Mouse (Mus musculus) kidney, postnatal 4 days (tissue): Measurements from ENCODE around the gene Zfp593.

Source experiments
- DNase-seq, 2 experiments: peaks; one replicate each; pipeline ENCODE4 v3.0.0; 2021; ENCODE audit warnings: mixed read lengths in 2 of 2

The Zfp593 gene

DNA sequence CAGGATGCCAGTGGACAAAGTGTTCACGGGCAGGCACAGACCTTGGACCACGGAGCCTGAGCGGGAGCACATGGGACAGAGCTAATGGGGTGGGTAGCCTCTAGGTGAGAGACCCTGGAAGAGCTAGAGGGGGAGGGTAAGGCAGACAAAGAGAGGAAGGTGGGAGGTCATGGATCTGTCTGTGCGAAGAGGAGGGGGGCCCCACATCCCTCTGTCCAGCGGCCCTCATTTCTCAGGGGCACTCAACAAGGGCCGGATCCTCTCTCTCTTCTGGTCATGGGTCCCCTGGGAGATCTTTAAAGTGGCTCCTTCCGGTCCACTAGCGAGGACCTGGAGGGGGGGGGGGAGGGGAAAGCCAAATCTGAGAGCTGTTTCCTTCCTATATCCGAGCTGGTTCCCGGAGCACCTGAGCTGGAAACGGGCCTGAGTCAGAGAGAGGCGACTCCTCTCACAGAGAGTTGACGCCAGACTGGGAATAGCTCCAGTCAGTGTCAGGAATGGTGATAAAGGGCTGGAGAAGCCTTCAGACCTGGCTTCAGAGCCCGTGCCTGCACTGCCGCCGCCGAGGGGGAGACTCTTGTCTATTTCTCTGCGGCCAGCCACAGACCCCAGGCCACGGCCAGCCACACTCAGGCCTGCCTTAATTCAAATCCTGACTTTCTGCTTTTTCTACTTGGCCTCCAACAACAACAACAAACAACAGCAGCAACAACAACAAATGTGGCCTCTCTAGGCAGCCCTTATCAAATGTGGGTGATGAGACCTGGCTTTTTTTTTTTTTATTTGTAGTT lies 11.2 kb upstream of the Zfp593 start:
- DNase-seq = peak; percentile 35 to 54

DNA sequence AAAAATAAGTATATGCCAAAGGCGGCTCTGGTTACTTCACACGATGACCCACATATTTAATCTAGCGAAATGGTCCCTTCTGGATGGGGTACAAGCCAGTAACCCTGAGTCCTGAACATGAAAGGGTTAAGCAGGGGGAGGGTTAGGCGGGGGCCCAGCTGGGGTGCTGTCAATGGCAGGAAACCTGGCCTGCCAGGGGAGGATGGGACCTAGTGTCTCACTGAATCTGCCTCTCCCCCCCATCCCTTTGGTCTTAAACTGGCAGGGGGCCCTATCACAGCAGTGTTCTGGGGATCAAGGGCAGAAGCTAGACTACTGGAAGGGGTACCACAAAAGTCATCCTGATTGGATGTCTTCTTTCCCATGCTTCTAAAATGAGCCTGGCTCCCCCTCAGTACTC lies 10.5 kb upstream of the Zfp593 start:
- peak; percentile 28 to 56 for DNase-seq

DNA sequence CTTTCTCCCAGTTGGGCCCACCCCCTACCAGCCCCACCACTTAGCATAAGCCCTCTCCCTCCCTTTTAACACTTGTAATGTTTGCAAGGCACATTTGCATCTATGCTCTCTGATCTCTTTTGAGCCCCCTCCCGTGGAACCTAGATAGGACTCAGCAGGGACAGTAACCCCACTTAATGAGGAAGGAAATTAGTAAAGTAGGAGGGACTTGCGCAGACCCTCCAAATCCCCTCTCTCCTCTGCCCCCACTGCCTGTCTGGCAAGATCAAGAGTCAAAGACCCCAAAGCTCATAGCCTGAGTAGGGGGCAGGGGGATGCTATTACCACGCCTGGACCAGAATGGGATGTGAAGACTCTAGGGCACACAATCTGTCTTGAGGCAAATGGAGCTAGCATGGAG lies 9.4 kb upstream of the Zfp593 start:
- DNase-seq = no peak

DNA sequence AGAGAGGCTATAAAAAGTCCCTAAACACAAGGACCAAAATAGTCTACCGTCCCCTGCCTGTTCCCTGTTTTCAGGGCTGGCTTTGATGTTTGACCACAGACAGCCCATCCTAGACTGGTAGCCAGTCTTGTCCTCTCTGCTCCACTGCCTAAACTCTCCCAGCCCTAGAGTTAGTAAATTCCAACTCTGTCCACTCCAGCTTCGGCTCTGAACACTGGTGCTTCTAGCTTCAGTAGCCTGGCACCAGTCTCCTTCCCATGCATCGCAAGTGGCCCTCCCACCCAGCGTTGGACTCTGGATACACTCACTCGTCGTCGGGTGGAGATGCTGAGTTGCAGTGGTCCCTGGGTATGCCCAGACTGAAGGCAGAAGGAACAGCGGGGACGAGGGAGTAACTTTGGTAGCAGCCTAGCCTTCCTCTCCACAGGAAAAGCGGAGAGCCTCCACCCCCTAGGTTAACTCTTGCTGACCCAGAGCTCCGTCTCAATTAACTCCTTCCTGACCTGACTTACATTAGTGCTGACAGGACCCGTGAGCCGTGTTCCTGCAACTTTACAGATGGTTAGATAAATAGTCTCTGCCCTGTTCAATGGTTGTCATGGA lies 8.4 kb upstream of the Zfp593 start, which contains the start of gene Grrp1:
TSS of gene Grrp1 (minus strand) at position 385 of the 603 bp plus-strand sequence.
- DNase-seq = peak; percentile 49 to 64

DNA sequence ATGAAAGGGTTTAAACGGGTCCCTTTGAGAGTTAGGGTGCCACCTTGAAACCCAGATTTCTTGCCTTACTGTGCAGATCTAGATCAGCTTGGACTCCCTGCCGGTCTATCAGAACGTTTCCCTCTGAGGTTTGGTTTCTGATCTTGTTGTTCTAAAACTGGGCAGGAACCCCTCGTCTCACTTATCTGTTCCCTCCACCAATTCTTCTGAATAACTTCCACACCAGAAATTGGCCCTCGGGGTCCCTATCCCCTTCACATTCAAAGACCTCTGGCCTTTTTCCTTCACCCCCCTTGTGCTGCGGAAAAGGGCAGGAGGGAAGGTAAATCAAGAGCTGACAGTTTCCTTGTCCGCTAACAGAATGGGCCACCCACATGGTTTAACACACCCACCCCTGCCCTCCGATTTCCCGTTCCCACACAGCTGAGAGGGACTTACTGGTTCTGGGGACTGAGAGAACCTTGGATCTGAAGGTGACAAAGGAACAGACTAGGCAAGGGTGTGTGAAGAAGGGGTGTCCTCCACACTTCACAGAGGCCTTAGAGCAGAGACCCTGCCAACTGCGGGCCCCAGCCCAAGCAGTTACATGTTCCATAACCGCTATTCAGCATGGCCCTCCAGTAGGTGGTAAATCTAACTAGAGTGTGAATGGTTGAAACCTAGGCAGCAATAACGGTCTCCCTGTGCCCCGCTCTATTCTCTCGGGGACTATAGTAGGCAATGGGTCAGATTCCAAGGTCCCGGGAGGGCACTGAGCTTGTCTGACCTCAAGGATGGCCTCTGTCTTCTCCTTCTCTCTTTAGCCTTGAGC lies 7.7 kb upstream of the Zfp593 start:
- DNase-seq = peak in 1 of 2 experiments; percentile 55

DNA sequence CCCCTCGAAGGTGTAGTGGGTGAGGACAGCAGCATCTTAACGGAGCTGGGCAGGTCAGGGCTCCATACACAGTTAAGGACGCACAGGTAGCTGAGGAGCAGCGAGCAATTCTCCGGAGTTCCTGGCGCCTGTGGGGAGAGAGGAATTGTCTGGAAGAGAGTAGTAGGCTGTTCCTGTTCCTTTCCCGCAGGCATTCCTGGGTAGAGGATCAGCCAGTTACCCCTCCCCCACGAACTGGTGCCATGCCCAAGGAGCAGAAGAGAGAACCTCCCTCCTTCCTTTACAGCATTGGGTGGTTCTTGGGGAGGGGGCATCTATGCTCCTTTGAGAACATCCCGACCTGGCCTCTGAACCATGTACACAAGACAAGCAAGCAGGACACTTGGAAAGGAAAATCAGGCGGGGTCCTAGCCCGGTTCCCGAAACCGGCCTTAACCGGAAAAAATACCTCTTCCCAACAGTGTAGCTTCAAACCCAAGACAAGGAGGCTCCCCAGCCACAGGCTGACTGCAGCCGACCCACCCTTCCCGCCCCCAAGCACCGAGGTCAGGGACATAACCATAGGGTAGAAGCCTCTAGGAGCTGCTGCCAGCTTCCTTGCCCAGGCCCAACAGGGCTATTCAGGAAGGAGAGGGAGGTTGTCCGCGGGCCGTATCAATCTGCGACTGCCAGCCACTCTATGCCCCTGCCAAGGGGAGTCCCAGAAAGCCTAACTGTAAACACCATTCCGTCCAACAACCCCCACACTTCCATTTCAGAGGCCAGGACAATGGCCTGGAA lies 6.9 kb upstream of the Zfp593 start:
- peak in 1 of 2 experiments; percentile 54 for DNase-seq

DNA sequence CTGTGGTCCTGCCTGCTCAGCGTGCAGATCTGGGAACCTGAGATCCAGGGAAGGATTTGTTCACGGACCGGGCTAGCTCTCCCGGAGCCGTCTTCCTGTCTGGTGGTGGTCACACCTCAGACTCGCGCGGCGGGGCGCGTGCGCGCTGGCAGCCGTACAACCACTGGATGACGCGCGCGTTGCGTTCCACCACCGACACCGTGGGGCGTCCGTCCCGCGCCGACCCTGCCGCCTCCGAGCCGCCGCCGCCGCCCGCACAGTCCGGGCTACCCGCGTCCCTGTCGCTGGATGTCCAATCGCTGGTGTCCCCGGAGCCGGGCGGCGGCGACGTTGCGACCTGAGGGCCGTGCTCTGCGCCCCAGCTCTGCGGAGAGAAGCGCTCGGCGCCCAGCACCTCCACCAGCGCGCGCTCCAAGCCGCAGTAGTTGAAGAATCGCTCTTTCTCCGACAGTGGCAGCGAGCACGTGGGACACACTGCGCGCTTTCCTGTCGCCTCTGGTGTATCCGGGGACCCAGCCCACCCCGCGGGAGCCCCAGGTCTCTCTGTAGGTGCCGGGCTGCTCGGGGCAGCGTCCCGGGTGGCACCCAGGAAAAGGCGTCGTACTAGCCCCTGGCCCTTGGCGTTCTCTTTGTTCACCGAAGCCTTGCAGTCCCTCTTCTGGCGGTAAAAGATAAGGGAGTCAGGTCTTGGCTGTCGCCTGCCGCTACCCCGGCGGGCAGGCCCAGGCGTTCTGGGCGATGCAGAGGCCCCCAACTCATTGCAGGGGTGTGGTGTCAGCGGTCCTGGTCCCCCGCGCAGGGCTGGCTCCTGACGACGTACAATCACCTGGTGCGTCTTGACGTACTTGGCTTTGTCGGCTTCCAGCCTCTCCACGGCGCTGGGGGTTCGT lies 6.1 kb upstream of the Zfp593 start:
- peak; percentile 49 to 62 for DNase-seq

DNA sequence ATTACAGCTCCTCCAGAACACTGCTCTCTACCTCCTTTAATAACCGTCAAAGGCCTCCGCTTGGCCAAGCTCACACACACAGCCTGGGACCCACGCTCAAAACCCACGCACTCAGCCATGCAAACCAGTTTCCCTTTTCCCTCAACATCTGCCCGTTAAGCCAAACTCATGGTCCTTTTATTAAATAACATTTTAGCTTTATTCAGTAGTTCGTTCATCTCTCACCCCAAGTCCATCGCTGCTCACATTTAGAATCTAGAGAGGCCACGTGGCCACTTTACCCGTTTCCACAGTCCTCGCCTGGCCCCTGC lies 5.5 kb upstream of the Zfp593 start:
- DNase-seq = no peak

DNA sequence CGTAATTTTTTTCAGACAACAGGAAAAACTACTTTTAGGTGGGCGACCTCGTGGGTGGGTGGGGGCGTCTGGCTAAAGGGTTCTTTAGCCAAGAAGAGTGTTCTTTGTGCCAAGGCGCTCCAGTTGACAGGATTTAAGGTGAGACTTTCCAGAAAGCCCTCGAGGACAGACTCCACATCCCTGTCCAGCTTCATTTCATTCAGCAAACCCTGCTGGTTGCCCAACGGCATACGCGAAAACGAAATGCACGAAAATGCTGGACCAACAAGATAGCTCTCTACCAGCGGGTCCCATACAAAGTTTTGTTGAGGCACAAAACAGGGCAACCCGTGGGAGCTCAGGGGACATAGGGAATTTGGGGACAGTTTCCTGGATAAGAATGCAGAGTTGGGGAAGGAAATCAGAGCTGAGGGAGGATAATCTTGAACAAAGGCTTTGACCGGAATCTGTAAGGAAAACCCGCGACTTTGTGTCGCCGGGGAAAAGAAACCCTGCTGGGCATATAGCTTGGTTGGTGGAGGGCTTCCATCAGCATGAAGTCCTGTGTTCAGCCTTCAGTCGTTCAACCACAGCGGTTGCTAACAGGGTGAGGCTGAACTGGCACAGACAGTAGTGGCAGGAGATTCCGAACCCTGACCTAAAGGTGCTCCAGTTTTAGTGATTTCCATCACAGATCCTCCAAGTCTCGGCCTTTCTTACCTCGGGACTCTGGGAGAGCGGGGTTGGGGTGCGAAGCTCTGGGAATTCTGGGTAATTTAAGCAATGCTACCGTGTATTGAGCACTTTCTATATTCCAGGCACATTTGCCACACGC lies 4.9 kb upstream of the Zfp593 start:
- DNase-seq = peak in 1 of 2 experiments; percentile 24

DNA sequence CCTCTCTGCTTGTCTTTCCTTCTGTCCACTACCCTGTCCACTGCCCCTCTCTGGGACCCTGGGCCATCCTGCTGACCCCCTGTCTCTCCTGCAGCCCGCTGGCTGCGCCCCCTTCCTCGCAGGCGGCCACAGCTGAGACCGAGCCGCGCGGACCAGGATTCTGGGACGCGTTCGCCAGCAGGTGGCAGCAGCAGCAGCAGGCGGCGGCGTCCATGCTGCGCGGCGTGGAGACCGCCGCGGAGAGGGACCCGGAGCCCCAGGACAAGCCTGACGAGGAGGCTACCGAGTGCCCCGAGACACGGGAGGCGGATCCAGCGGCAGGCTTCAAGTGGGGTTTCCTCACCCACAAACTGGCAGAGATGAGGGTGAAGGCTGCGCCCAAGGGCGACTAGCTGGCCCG lies 4.3 kb upstream of the Zfp593 start:
- DNase-seq = peak; percentile 90 to 91

DNA sequence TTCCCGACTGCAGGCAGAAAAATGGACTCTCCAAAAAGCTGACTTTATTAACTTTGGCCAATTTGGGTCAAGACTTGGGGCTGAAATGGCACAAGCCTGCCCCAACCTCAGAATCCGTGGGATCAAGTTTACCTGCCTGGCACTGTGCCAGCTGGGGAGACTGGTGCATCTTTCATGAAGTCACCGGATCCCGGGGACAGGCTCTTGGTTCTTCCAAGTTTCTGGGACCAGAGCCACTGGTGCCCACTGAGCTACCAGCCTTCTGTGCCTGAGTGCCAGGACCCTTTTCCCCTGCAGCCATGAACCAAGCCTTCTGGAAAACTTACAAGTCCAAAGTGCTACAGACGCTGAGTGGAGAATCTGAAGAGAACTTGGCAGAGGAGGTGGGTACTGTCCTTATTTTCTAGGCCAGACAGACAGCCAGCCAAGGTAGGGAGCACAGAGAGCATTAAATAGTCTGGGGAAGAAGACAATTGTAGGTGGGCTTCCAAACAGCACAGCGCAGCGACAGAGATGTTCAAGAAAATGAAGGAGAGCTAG lies 1.4 kb upstream of the Zfp593 start, which contains the start of gene Gm30191:
TSS of gene Gm30191 (plus strand) at position 217 of the 540 bp plus-strand sequence.
- no peak for DNase-seq

DNA sequence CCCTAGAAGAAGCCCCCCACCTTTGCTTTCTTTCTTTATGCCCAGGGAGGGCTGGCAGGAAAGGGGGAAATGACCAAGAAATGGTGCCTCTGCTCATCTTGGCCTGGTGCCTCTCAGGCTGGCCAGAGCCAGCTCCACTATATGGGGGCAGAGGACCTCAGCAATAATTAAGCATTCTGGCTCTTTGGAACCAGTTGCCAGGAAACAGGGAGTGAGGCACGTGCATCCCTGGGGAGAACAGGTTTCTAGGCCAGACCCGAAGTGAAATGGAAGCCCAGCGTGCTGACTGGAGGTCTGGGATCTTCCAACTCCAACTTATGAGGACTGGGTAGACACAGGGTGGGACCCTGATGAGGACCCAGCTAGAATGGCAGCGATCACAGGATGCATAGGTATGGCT lies 864 bp upstream of the Zfp593 start:
- peak in 1 of 2 experiments; percentile 26 for DNase-seq

DNA sequence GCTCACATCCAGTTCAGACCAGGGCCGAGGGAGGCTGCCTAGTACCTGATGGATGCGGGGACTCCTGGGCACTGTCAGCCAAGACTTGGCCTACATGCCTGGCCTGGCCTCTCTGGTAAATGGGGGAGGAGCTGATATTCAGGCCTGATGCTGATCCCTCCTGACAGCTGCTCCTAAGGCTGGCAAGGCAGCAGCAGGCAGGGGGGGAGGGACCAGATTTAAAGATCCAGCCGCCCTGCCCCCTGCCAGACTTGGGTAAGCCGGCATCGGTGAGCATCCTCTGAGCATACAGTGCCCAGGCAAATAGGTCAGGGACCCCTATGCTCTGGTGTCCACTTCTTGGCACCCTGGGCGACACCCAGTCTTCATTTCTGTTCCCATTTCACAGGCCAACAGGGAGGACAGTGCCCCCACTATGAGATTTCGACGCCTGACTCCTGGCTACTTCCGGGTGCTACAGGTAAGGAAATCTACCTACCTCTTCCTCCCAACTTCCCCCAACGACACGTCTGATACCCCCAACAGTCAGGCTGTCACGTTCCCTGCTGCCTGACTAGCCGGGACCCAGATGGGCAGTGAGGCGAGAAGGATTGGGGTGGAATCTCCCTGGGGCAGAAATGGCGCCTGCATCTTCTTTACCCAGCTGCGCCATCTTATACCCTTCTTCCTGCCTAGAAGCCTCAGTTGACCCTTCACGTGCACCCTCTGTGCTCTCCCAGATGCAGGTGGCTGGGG lies 1.7 kb downstream of the Zfp593 start, which contains the start of gene E130218I03Rik:
TSS of gene E130218I03Rik (plus strand) at position 147 of the 735 bp plus-strand sequence.
- DNase-seq = no peak

DNA sequence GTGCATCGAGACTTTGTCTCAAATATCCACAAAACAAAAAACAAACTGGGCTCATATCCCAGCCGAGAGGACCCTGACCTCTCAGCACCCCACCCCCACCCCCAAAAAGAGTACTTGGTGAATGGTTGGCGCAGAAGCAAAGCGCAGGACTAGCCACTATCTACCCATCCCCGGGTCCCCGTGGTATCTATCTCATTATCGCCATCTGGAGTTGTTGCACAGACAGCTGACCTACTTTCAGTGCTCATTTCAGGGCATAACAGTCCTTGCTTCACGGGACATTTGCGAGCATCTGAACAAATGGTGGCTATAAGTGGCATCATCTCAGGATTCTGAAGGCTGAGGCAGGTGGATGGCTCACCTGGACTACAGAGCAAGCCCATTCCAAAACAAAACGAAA lies 6.7 kb downstream of the Zfp593 start:
- no peak for DNase-seq

DNA sequence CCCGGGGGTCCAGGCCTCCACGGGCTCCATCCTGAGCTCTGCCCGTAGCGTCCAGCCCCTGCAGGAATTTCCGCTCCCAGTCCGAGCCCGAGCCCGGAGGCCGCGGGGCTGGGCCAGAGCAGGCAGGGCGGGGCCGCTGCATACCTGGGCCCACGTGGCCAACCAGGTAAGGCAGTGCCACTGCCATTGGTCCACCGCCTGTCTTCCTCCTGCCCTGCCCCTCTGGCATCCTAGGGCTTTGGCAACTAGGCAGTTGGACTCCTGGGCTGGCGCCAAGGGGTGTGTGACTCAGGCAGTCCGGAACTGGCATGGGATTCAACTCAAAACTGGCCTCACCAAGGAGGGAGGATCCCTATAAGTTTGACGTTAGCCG lies 7.1 kb downstream of the Zfp593 start, which contains the start of gene Cnksr1:
TSS of gene Cnksr1 (minus strand) at position 121 of the 373 bp plus-strand sequence.
- peak; percentile 80 to 89 for DNase-seq

DNA sequence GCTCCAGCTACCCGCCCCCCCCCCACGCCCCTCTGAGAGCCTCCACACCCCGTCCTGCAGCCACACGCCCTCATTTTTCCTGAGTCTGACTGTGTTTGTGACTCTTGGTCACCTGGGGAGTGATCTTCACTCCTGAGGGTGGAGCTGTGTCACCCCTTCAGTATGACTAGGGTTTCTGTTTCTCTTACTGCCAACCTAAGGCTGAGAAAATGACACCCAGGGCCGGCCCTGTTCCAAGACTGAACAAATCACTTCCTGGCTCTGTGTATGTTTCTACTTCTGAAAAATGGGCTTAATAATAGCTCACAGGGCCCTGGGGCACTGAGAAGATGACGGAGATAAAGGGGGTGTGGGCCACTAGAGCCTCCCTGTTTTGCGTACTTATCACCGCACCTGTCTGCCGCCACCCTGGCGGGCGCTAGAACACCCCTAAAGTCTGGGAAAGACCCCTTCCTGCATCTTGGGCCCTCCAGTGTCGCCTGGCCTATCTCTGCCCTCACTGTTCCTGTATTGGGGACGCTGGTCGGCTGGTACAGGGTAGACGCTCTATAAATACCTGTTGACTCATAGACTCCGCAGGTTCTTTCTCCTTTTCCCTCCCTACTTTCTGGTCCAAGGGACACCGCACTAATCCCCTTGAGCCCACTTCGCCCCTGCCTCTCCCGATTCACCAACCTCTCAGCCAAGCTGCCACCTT lies 7.7 kb downstream of the Zfp593 start:
- no peak for DNase-seq

DNA sequence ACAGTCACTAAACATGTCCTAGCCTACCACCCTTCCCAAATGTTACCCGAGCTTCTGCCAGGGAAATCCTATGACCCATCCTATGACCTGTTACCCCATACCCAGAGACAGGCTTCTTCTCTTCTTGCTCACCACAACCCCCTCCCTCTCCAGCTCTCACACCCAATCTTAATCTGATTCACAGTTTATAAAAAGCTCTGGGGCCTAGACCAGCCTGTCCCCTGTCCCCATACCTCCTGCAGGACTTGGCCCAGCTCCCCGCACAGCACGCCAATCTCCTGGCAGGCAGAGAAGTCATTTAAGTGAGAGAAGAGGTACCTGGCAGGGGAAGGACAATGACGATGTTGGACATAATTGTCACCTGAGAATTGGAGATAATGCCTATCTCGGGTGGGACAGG lies 10.5 kb downstream of the Zfp593 start:
- DNase-seq = no peak

DNA sequence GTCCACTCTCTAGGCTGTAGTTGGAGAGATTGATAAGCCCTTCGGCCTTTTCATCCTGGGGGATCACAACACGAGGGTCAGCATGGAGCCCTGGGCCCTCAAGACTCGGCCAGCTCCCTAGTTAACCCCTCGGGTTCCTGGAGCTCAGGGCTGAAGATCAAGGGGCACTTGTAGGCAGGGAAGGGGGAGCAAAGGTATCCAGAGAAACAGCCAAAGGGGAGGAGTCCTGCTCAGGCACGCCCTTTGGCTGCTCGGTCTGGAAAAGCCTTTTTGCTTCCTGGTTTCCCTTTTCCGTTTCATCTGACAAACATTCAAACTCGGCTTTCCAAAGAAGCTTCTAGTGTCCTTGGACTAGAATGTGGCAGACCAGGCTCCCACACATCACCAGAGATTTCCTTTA lies 15.0 kb downstream of the Zfp593 start:
- no peak for DNase-seq

DNA sequence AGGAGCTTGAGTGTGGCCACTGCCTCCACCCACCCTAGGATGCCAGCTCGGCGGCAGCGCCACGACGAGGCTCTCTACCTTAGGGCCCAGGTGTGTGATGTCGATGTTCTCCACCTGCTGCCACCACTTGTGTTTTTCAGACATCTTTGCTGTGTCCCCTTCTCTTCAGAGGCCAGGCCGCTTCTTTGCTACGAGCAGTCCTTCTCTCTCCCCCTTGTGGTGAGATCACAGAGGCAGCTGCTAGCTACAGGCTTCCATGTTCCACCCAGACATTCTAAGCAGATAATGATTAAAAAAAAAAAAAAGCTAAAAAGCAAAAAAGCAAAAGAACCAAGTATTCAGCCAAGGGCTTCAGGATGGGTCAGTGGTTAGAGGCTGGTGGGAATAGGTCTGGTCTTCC lies 18.2 kb downstream of the Zfp593 start, which contains the start of gene Catsper4:
TSS of gene Catsper4 (minus strand) at position 190 of the 400 bp plus-strand sequence.
- peak; percentile 36 to 53 for DNase-seq
